Mouse (Mus musculus) hindbrain, embryonic 13.5 days (tissue): ENCODE results near the gene Egln1. TPM values are rescaled to one million over a fixed set of nuclear protein-coding genes. Genes with fewer than 3 reads are reported as not detected.

ENCODE experiments used
- ATAC-seq: fragments of 200-750 bp; cut with Nextera tagmentation; 2 replicates; pipeline ENCODE4 v1.8.0; 2017; ENCODE audit warnings: moderate TSS enrichment; ENCODE audit not compliant: low FRiP score
- H3K27ac ChIP-seq: fragments of 300-500 bp; sonication (generic); 2 replicates; pipeline ENCODE4 v1.5.1; 2015; ENCODE audit warnings: inconsistent platforms, mild to moderate bottlenecking, moderate library complexity
- H3K27me3 ChIP-seq: fragments of 300-500 bp; sonication (generic); 2 replicates; pipeline ENCODE4 v1.6.1; 2015; ENCODE audit warnings: mild to moderate bottlenecking, inconsistent platforms
- H3K36me3 ChIP-seq: fragments of 300-500 bp; sonication (generic); 2 replicates; pipeline ENCODE4 v1.6.1; 2015; ENCODE audit warnings: mild to moderate bottlenecking, inconsistent platforms
- H3K4me1 ChIP-seq: fragments of 300-500 bp; sonication (generic); replicated peaks from 2 replicates; pipeline ENCODE4 v1.6.1; 2015; ENCODE audit warnings: inconsistent platforms
- H3K4me2 ChIP-seq: fragments of 300-500 bp; sonication (generic); 2 replicates; pipeline ENCODE4 v1.6.1; 2015; ENCODE audit warnings: inconsistent platforms, mild to moderate bottlenecking, moderate library complexity
- H3K4me3 ChIP-seq: fragments of 300-500 bp; sonication (generic); 2 replicates; pipeline ENCODE4 v1.5.1; 2015; ENCODE audit warnings: mild to moderate bottlenecking, inconsistent platforms
- H3K9ac ChIP-seq: fragments of 300-500 bp; sonication (generic); 2 replicates; pipeline ENCODE4 v1.6.1; 2015; ENCODE audit warnings: mild to moderate bottlenecking, inconsistent platforms
- H3K9me3 ChIP-seq: fragments of 300-500 bp; sonication (generic); 2 replicates; pipeline ENCODE4 v1.6.1; 2016; ENCODE audit warnings: inconsistent platforms
- WGBS: fragments of 180-500 bp; shearing (Covaris S2); methylation state at CpG from one replicate; pipeline ENCODE4 v1.1.7; 2015; 5-methylcytosine and 5-hydroxymethylcytosine counted together
- polyA plus RNA-seq: library from polyadenylated mRNA; unstranded; fragments of >200 nt; fragmentation: Nextera tagmentation; extraction: Ambion mirVana; gene quantifications from 2 replicates; pipeline ENCODE4 v1.2.1, GENCODE M21; 2015

Gene Egln1
- polyA plus RNA-seq, 1 experiment from 2014 or later = 17.2 TPM

- Histone ChIP-seq H3K9ac (no peak overlapping the region), H3K4me1 (peaks cover 10% of the 10 kb centered on the region; the same call in 1 of the 2 replicates), H3K9me3 (no peaks in the 10 kb centered on the region), H3K27ac (no peak overlapping the region), H3K4me2 (no peak overlapping the region), H3K27me3 (no peaks in the 10 kb centered on the region), H3K4me3 (no peak overlapping the region), H3K36me3 (no peaks in the 10 kb centered on the region)
- ATAC-seq = no peak
- WGBS = 94% methylated on average over 5 of the region's 5 CpGs
Measured at GRCm38 (mm10) chr8:124963246-124963645, 14.1 kb upstream of the Egln1 start.

- Histone ChIP-seq H3K27ac (no peak overlapping the region), H3K27me3 (no peaks in the 10 kb centered on the region), H3K36me3 (no peaks in the 10 kb centered on the region), H3K4me1 (peaks cover 10% of the 10 kb centered on the region; the same call in 1 of the 2 replicates), H3K9ac (no peak overlapping the region), H3K4me3 (no peak overlapping the region), H3K4me2 (no peak overlapping the region), H3K9me3 (no peaks in the 10 kb centered on the region)
- 17% methylated on average over 8 of the region's 8 CpGs for WGBS
- ATAC-seq = no peak
Measured at GRCm38 (mm10) chr8:124960226-124960880, 11.2 kb upstream of the Egln1 start.

GRCm38 (mm10) chr8:124959462-124960225 lies 10.5 kb upstream of the Egln1 start:
- no peak overlapping the region for H3K9ac ChIP-seq
- H3K4me2 ChIP-seq = no peak overlapping the region
- H3K36me3 ChIP-seq = no peaks in the 10 kb centered on the region
- no peaks in the 10 kb centered on the region for H3K27me3 ChIP-seq
- 65% methylated on average over 8 of the region's 8 CpGs for WGBS
- no peak overlapping the region for H3K4me3 ChIP-seq
- ATAC-seq = no peak
- H3K9me3 ChIP-seq = no peaks in the 10 kb centered on the region
- H3K27ac ChIP-seq = no peak overlapping the region
- H3K4me1 ChIP-seq = peaks cover 10% of the 10 kb centered on the region; the same call in 1 of the 2 replicates

GRCm38 (mm10) chr8:124954572-124955082 lies 5.5 kb upstream of the Egln1 start:
- H3K4me2 ChIP-seq = no peak overlapping the region
- no peak overlapping the region for H3K27ac ChIP-seq
- 83% methylated on average over 8 of the region's 8 CpGs for WGBS
- no peak overlapping the region for H3K4me3 ChIP-seq
- peaks cover 17% of the 10 kb centered on the region for H3K4me1 ChIP-seq
- no peak overlapping the region for H3K9ac ChIP-seq
- ATAC-seq = no peak
- H3K9me3 ChIP-seq = no peaks in the 10 kb centered on the region
- H3K27me3 ChIP-seq = no peaks in the 10 kb centered on the region
- no peaks in the 10 kb centered on the region for H3K36me3 ChIP-seq

- Histone ChIP-seq H3K4me1 (peaks cover 17% of the 10 kb centered on the region), H3K9me3 (no peaks in the 10 kb centered on the region), H3K4me3 (no peak overlapping the region), H3K9ac (no peak overlapping the region), H3K36me3 (no peaks in the 10 kb centered on the region), H3K27me3 (no peaks in the 10 kb centered on the region), H3K27ac (no peak overlapping the region), H3K4me2 (no peak overlapping the region)
- 87% methylated on average over 7 of the region's 7 CpGs for WGBS
- no peak for ATAC-seq
Measured at GRCm38 (mm10) chr8:124953188-124953587, 4.1 kb upstream of the Egln1 start.

- WGBS = 79% methylated on average over 2 of the region's 2 CpGs
- H3K4me1 ChIP-seq = peaks cover 32% of the 10 kb centered on the region
- 0 out of 2 replicates have a peak overlapping the region, but pooled peaks have one; percentile 99 for H3K27ac ChIP-seq
- no peak for ATAC-seq
- H3K27me3 ChIP-seq = no peaks in the 10 kb centered on the region
- H3K4me2 ChIP-seq = peak overlapping the region; percentile 83
- H3K36me3 ChIP-seq = no peaks in the 10 kb centered on the region
- peak overlapping the region; percentile 96 for H3K4me3 ChIP-seq
- peak overlapping the region; percentile 98 for H3K9ac ChIP-seq
- no peaks in the 10 kb centered on the region for H3K9me3 ChIP-seq
Measured at GRCm38 (mm10) chr8:124950865-124951264, 1.7 kb upstream of the Egln1 start.

GRCm38 (mm10) chr8:124950069-124950456 lies 939 bp upstream of the Egln1 start:
- Histone ChIP-seq H3K4me1 (peaks cover 40% of the 10 kb centered on the region), H3K4me3 (peak overlapping the region; percentile 96), H3K27ac (peak overlapping the region; percentile 99), H3K36me3 (no peaks in the 10 kb centered on the region), H3K27me3 (no peaks in the 10 kb centered on the region), H3K9me3 (no peaks in the 10 kb centered on the region), H3K4me2 (peak overlapping the region; percentile 83), H3K9ac (peak overlapping the region; percentile 98)
- 39% methylated on average over 10 of the region's 10 CpGs for WGBS
- no peak for ATAC-seq

GRCm38 (mm10) chr8:124948733-124949111 lies 402 bp downstream of the Egln1 start:
- peak overlapping the region; percentile 83 for H3K4me2 ChIP-seq
- WGBS = under 1% methylated on average over 33 of the region's 62 CpGs

GRCm38 (mm10) chr8:124947865-124948732 lies 1.0 kb downstream of the Egln1 start:
- ATAC-seq = peak; percentile 62
- Histone ChIP-seq H3K4me3 (peak overlapping the region; percentile 96), H3K27me3 (no peaks in the 10 kb centered on the region), H3K36me3 (no peaks in the 10 kb centered on the region), H3K9me3 (no peaks in the 10 kb centered on the region), H3K4me2 (peak overlapping the region; percentile 83), H3K27ac (peak overlapping the region; percentile 99), H3K4me1 (peaks cover 59% of the 10 kb centered on the region), H3K9ac (peak overlapping the region; percentile 98)
- under 1% methylated on average over 61 of the region's 67 CpGs for WGBS

More at GRCm38 (mm10) chr8:124948733-124949111, 402 bp downstream of the Egln1 start:
- Histone ChIP-seq H3K9ac (peak overlapping the region; percentile 98), H3K4me1 (peaks cover 53% of the 10 kb centered on the region), H3K36me3 (no peaks in the 10 kb centered on the region), H3K4me3 (peak overlapping the region; percentile 96), H3K27me3 (no peaks in the 10 kb centered on the region), H3K9me3 (no peaks in the 10 kb centered on the region), H3K27ac (peak overlapping the region; percentile 99)
- ATAC-seq = peak; percentile 21; the same call in 1 of the 2 replicates

GRCm38 (mm10) chr8:124944406-124944805 lies 4.7 kb downstream of the Egln1 start:
- Histone ChIP-seq H3K36me3 (peaks cover 12% of the 10 kb centered on the region), H3K27ac (no peak overlapping the region), H3K4me3 (no peak overlapping the region), H3K4me1 (peaks cover 49% of the 10 kb centered on the region), H3K9ac (no peak overlapping the region), H3K27me3 (no peaks in the 10 kb centered on the region), H3K9me3 (no peaks in the 10 kb centered on the region), H3K4me2 (no peak overlapping the region)
- 54% methylated on average over 7 of the region's 7 CpGs for WGBS
- ATAC-seq = no peak

- H3K9me3 ChIP-seq = no peaks in the 10 kb centered on the region
- peaks cover 18% of the 10 kb centered on the region for H3K36me3 ChIP-seq
- H3K9ac ChIP-seq = peak overlapping the region; percentile 49; the same call in 1 of the 2 replicates
- H3K27ac ChIP-seq = 0 out of 2 replicates have a peak overlapping the region, but pooled peaks have one; percentile 1
- no peak overlapping the region for H3K4me3 ChIP-seq
- peaks cover 49% of the 10 kb centered on the region for H3K4me1 ChIP-seq
- no peaks in the 10 kb centered on the region for H3K27me3 ChIP-seq
- 90% methylated on average over 6 of the region's 6 CpGs for WGBS
- H3K4me2 ChIP-seq = peak overlapping the region; percentile 17; the same call in 1 of the 2 replicates
- ATAC-seq = no peak
Measured at GRCm38 (mm10) chr8:124943801-124944200, 5.3 kb downstream of the Egln1 start.
